Mouse (Mus musculus): Measurements from ENCODE around the gene Mrpl53.

DNA sequence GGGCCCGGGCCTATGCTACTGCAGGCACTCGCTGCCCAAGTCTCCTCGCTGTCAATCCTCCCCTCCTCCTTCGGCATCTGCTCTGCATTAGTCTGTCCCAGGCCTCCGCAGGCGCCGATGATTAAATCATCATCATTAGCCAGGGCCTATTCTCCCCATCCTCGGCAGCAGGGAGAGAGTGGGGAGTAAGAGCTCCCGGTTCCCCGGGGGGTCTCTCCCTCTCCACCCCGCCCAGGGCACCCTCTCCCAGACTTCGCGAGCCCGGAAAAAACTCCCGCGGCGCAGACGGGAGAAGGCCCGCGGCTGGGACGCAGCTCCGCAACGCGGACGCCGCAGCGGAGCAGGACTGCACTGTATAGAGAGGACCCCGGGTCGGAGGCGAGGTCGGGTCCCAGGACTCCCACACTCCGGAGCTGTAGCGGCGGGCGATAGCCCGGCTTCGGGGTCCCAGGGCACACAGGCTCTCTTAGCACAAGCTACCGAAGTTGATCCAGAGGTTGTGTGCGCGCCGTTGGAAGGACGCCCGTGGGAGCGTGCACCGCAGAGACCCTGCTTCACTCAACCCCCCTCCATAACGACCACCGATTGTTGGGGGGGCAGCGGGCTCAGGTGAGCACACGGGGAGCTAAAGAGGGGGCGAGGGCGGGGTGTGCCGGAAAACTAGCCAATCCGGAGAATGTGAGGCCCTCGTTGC lies 31.1 kb upstream of the Mrpl53 start, which contains the start of gene Pcgf1:
- TF ChIP-seq POLR2A (IDR thresholded peaks at IDR 0.05; ENCODE audit: low read depth, low read length) (no peak), CTCF (conservative IDR thresholded peaks at IDR 0.05; ENCODE audit: insufficient read depth, insufficient read length, low read depth, low read length) (no peak)

All from kidney, adult 2 months (tissue).